Mouse (Mus musculus) thymus, adult 2 months (tissue): ENCODE data around the gene Epha2.

Experiments used
- CTCF ChIP-seq: fragments of 200-500 bp; IDR thresholded peaks from 2 replicates; pipeline ENCODE4 v1.5.1; 2012; ENCODE audit warnings: mild to moderate bottlenecking, control low read depth, low read length, moderate library complexity, borderline replicate concordance; ENCODE audit not compliant: control insufficient read depth, poor library complexity, insufficient read depth; ENCODE audit errors: extremely low read depth
- POLR2A ChIP-seq: fragments of 200-500 bp; IDR thresholded peaks from 2 replicates; pipeline ENCODE4 v1.6.1; 2012; ENCODE audit warnings: mild to moderate bottlenecking, low read length, control low read depth, moderate library complexity; ENCODE audit not compliant: control insufficient read depth, poor library complexity, insufficient read depth; ENCODE audit errors: extremely low read depth

DNA sequence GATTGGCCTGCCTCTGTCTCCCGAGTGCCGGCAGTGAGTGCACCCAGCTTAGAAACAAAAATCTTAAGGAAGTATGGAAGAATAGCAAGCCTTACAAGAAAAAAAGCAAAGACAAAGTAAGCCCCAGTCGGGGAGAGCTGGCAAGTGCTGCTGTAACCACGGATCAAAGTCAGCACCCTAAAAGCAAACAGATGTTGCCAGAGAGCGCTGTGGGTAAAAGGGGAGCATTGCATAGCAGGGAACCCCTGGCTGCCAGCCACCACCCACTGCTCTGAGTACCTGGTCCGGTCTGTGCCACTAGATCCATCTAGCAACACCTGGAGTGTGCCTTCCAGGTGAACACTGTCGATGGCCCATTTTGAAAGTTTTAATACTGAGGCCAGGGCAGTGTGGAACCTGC is 31.2 kb downstream of the Epha2 start:
- TF ChIP-seq CTCF (no peak), POLR2A (no peak)
